Mouse (Mus musculus) G1E (cell line): ENCODE measurements around the gene Tbc1d16.

Experiments used
- CTCF ChIP-seq: IDR thresholded peaks from 2 replicates; pipeline ENCODE4 v1.5.1; 2012; ENCODE audit warnings: low read depth, low read length, inconsistent platforms, mixed read lengths
- GATA2 ChIP-seq: IDR thresholded peaks from 2 replicates; pipeline ENCODE4 v1.6.1; 2012; ENCODE audit warnings: low read depth, low read length, inconsistent platforms, borderline replicate concordance

DNA sequence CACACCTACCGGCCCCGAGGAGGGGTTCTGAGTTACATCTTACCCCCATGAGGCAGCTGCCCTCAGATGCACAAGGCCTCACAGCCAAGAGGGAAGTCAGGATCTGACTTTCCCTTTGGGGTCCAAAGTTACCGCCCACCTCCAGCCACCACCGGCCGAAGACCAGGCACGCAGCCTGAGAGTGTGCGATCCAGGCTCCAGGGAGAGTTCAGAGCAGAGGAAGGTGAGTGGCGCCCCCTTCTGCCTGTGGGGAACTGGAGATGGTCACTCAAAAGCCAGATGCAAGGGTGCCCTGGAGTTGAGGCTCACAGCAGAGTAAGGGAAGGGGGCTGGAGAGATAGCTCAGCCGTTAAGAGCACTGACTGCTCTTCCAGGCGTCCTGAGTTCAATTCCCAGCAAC, 22.6 kb downstream of the Tbc1d16 start:
- TF ChIP-seq CTCF (no peak), GATA2 (no peak)
